Mouse (Mus musculus) intestine, postnatal 0 days (tissue): Measurements from ENCODE around the gene Daxx. TPM values are rescaled to one million over a fixed set of nuclear protein-coding genes. Genes with fewer than 3 reads are reported as not detected.
A peak's percentile ranks its signal among the peaks of the same experiment; 100 is the strongest.
"Not testable (repeated sequence)": the region's sequence is repeated elsewhere in the genome, so short reads cannot be mapped to it uniquely, and the experiment has no call there.

ENCODE experiments used
- ATAC-seq: fragments of 200-750 bp; cut with Nextera tagmentation; 2 replicates; pipeline ENCODE4 v1.8.0; 2017; ENCODE audit warnings: mild to moderate bottlenecking, moderate TSS enrichment, moderate library complexity
- H3K27ac ChIP-seq: fragments of 300-500 bp; sonication (generic); 2 replicates; pipeline ENCODE4 v1.5.1; 2014; ENCODE audit warnings: mild to moderate bottlenecking, low read depth, low read length, moderate library complexity
- H3K27me3 ChIP-seq: fragments of 300-500 bp; sonication (generic); replicated peaks from 2 replicates; pipeline ENCODE4 v1.6.1; 2014; ENCODE audit warnings: low read length, mixed read lengths; ENCODE audit not compliant: control insufficient read depth, insufficient read depth
- H3K36me3 ChIP-seq: fragments of 300-500 bp; sonication (generic); 2 replicates; pipeline ENCODE4 v1.6.1; 2014; ENCODE audit warnings: mild to moderate bottlenecking, moderate library complexity; ENCODE audit not compliant: control insufficient read depth, insufficient read depth
- H3K4me1 ChIP-seq: fragments of 300-500 bp; sonication (generic); replicated peaks from 2 replicates; pipeline ENCODE4 v1.6.1; 2014; ENCODE audit warnings: antibody characterized with exemption, low read length, mixed read lengths; ENCODE audit not compliant: control insufficient read depth, insufficient read depth
- H3K4me2 ChIP-seq: fragments of 300-500 bp; sonication (generic); replicated peaks from 2 replicates; pipeline ENCODE4 v1.6.1; 2014; ENCODE audit warnings: low read depth, mild to moderate bottlenecking, moderate library complexity
- H3K4me3 ChIP-seq: fragments of 300-500 bp; sonication (generic); 2 replicates; pipeline ENCODE4 v1.5.1; 2014; ENCODE audit warnings: low read depth, low read length
- H3K9ac ChIP-seq: fragments of 300-500 bp; sonication (generic); 2 replicates; pipeline ENCODE4 v1.6.1; 2014; ENCODE audit warnings: mild to moderate bottlenecking, low read depth, low read length
- H3K9me3 ChIP-seq: fragments of 300-500 bp; sonication (generic); 2 replicates; pipeline ENCODE4 v1.6.1; 2016; ENCODE audit warnings: mixed run types; ENCODE audit not compliant: control insufficient read depth
- CTCF ChIP-seq: sonication (generic); IDR thresholded peaks from 2 replicates; pipeline ENCODE4 v1.5.1; 2016; ENCODE audit warnings: low read depth, mild to moderate bottlenecking, control low read depth, antibody characterized with exemption, moderate library complexity
- WGBS: fragments of 180-500 bp; shearing (Covaris S2); extraction: QIAGEN DNeasy Blood & Tissue Kit; methylation state at CpG from one replicate; pipeline ENCODE4 v1.1.7; 2014; 5-methylcytosine and 5-hydroxymethylcytosine counted together
- polyA plus RNA-seq: library from polyadenylated mRNA; unstranded; fragments of >200 nt; fragmentation: Nextera tagmentation; extraction: Ambion mirVana; gene quantifications from 2 replicates; pipeline ENCODE4 v1.2.1, GENCODE M21; 2015

Daxx gene
- polyA plus RNA-seq, 1 experiment from 2014 or later, result 20.6 TPM

DNA sequence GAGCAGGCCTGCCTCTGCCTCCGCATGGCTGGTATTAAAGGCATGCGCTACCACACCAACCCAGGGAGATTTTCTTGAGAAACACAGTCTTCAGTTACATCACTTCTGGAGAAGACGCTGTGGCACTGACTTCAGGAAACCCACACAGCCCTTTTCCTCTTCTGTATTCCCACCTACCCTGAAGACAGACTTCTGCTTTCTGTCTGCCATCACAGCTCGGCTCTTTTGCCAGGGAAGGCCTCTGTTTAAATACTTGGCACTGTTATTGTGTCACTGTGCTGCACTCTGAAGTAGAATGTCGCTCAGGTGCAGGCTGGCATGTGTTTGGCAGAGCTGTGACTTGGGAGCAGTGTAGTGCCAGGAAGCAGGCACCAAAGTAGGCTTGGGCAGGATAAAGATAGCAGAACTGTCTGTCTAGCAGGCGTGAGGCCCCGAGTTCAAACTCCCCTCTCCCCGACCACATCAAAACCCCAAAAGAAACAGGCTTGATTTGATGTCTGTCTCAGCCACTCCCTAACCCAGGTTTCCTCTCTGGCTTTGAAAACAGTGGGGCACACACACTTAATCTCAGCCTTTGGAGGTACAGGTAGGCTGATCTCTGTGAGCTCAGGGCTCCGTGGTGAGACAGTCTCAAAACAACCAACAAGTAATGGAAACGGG is 38.3 kb downstream of the Daxx start:
- Histone ChIP-seq H3K9ac (no peak overlapping the region), H3K36me3 (peaks cover 37% of the 10 kb centered on the region)
- WGBS, result 80% methylated on average over 10 of the region's 10 CpGs

DNA sequence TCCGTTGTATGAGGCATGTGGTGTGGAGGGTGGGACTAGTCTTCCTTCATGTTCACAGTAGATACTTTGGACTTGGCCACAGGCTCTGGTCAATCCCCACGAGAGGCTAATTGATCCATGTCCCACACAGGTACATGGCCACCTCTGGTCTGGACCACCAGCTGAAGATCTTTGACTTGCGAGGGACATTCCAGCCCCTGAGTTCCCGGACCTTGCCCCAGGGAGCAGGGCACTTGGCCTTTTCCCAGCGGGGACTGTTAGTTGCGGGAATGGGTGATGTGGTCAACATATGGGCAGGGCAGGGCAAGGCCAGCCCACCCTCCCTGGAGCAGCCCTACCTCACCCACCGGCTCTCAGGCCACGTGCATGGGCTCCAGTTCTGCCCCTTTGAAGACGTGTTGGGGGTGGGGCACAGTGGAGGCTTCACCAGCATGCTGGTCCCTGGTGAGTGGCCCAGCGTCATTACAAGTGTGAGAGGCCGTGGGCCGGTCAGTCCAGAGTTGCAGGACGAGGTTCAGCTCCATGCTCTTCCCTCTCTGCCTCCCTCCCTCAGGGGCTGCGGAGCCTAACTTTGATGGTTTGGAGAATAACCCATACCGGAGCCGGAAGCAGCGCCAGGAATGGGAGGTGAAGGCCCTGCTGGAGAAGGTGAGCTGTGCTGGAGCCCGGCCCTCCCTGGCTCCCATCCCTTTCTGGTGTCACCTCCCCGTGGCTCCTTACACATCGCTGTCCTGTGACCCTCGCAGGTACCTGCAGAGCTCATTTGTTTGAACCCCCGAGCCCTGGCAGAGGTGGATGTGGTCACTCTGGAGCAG is 39.1 kb downstream of the Daxx start:
- Histone ChIP-seq H3K4me2 (peak overlapping the region; percentile 95), H3K27me3 (no peaks in the 10 kb centered on the region), H3K9me3 (no peaks in the 10 kb centered on the region), H3K4me1 (no peaks in the 10 kb centered on the region; the same call in 1 of the 2 replicates), H3K27ac (no peak overlapping the region), H3K9ac (no peak overlapping the region), H3K36me3 (peaks cover 38% of the 10 kb centered on the region), H3K4me3 (no peak overlapping the region)
- TF ChIP-seq CTCF, result no peak
- 75% methylated on average over 22 of the region's 22 CpGs for WGBS
- ATAC-seq, result no peak

More for the DNA sequence above, 38.3 kb downstream of the Daxx start:
- Histone ChIP-seq H3K9me3 (no peaks in the 10 kb centered on the region), H3K27me3 (no peaks in the 10 kb centered on the region), H3K4me2 (no peak overlapping the region), H3K4me1 (no peaks in the 10 kb centered on the region; the same call in 1 of the 2 replicates), H3K4me3 (no peak overlapping the region), H3K27ac (no peak overlapping the region)
- no peak for TF ChIP-seq CTCF
- no peak for ATAC-seq

DNA sequence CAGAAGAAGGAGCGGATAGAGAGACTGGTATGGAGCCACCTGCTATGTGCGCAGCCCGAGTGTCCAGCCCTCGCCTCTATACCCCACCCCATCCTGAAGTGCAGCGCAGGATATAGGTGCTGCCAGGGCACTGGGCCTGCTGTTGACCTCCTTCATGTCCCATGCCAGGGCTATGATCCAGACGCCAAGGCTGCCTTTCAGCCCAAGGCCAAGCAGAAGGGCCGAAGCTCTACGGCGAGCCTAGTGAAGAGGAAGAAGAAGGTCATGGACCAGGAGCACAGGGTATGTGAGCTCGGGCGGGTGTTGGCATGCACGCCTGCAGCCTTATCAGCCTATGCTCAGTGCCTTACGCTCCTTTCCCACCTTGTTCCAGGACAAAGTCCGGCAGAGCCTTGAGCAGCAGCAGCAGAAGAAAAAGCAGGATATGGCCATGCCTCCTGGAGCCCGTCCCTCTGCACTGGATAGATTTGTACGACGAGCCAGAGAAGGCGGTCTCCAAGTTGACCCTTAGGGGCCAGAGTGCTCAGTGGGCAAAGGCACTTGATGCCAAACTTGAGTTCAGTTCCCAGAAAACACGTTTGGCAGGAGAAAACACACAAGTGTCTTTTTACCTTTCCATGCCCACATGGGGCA is 39.8 kb downstream of the Daxx start:
- Histone ChIP-seq H3K9ac (no peak overlapping the region), H3K27me3 (no peaks in the 10 kb centered on the region), H3K4me3 (0 out of 2 replicates have a peak overlapping the region, but pooled peaks have one; percentile 51), H3K4me1 (no peaks in the 10 kb centered on the region; the same call in 1 of the 2 replicates), H3K9me3 (no peaks in the 10 kb centered on the region), H3K36me3 (peaks cover 33% of the 10 kb centered on the region), H3K4me2 (peak overlapping the region; percentile 95), H3K27ac (peak overlapping the region; percentile 80)
- TF ChIP-seq CTCF, result 0 out of 2 replicates have a peak, but pooled peaks have one; percentile 2
- ATAC-seq, result peak; percentile 72
- 40% methylated on average over 19 of the region's 19 CpGs for WGBS

DNA sequence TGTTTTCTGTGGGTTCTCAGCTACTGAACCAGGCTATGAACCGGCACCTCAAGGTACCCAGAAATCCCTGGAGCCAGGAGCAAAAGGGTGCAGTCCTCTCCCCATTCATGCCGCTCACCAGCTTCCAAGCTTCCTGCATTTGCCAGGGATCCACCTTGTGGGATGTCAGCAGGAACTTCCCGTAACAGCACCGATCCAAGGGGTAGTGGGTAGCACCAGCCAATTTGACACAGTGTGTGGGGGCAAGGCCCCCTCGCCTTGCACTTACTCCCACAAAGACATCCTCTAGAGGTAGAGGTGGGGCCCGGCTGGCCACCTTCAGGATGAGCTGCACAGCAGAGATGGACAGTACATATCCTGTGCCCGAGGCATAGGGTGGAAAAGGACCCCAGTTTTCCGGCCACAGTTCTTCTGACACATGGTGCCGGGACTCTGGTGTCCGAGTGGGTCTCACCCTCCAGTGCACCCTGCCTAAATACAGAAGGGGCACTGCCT is 41.0 kb downstream of the Daxx start:
- Histone ChIP-seq H3K27ac (peak overlapping the region; percentile 80), H3K4me2 (peak overlapping the region; percentile 95), H3K9me3 (no peaks in the 10 kb centered on the region), H3K27me3 (no peaks in the 10 kb centered on the region), H3K4me1 (peaks cover 4% of the 10 kb centered on the region; the same call in 1 of the 2 replicates), H3K4me3 (peak overlapping the region; percentile 51), H3K36me3 (peaks cover 28% of the 10 kb centered on the region), H3K9ac (peak overlapping the region; percentile 59; the same call in 1 of the 2 replicates)
- WGBS, result 75% methylated on average over 10 of the region's 10 CpGs
- no peak for TF ChIP-seq CTCF
- ATAC-seq, result no peak

DNA sequence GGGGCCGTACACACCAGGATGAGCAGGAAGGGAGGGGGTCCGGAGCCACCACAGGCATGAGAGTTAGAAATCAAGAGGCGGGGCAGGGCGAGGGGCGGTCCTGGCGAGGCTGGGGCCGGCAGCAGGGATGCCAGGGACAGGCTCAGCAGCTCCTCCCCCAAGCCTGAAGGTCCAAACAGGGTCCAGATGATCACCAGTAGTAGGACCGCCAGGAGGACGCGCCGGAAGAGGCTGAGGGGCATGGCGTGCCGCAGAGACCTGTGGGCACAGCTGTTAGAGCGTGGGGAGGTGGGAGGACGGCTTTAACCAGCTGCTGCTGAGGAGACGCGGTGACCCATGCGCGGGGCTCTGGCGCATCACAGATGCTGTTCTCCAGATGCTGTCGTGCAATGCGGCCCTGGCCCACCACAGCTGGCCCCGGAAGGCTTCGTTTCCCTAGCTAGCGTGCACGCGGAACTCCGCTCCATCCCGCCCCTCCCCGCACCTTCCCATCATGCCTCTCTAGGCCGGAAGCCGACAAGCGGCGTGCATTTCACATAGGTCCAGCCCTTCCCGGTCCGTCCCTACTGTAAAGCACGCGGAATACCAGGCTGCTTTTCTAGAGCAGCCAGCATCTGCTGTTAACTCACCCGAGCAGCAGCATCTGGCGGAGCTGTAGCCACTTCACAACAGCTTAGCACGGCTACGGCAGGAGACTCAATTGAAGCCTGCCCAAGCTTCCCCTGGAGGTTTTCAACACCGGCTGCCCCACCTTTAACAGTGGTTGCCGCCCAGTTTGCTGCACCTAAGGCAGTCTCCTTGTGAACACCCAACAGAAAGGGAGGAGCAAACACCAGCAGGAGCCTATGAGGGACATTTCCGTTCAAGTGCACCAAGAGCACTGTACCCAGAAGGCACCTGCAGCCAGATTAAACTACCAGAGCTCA is 42.1 kb downstream of the Daxx start, which contains the start of gene B3galt4:
B3galt4 (minus strand) TSS at position 468 of the 926 bp plus-strand sequence.
- Histone ChIP-seq H3K9me3 (no peaks in the 10 kb centered on the region), H3K36me3 (peaks cover 23% of the 10 kb centered on the region), H3K4me3 (peak within 1 kb of the TSS; percentile 51), H3K27ac (peak within 1 kb of the TSS; percentile 80), H3K4me2 (peak within 1 kb of the TSS; percentile 95), H3K9ac (peak within 1 kb of the TSS; percentile 59), H3K27me3 (no peaks in the 10 kb centered on the region), H3K4me1 (peaks cover 5% of the 10 kb centered on the region; the same call in 1 of the 2 replicates)
- 0 out of 2 replicates have a peak, but pooled peaks have one; percentile 20 for TF ChIP-seq CTCF
- peak; percentile 63 for ATAC-seq
- WGBS, result 1% methylated on average over 45 of the region's 45 CpGs

DNA sequence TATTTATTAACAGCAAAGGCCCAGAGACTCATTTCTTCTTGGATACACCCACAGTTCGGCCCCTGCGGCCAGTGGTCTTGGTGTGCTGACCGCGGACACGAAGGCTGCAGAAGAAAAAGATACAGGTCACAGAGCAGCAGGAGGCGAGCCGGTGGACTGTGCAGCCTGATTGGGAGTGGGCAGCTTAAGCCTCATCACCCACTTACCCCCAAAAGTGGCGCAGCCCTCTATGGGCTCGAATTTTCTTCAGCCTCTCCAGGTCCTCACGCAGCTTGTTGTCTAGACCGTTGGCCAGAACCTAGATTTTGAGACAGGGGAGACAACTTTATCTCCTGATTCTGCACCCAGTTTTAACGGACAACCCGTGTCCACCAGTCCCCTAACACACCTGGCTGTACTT is 42.8 kb downstream of the Daxx start:
- peak overlapping the region; percentile 51; the same call in 1 of the 2 replicates for H3K4me3 ChIP-seq
- H3K4me2 ChIP-seq, result peak overlapping the region; percentile 95
- ATAC-seq, H3K27me3 ChIP-seq, H3K4me1 ChIP-seq, H3K9ac ChIP-seq, H3K9me3 ChIP-seq: not testable (repeated sequence)
- WGBS, result 70% methylated on average over 13 of the region's 13 CpGs
- peak overlapping the region; percentile 5; the same call in 1 of the 2 replicates for H3K27ac ChIP-seq
- H3K36me3 ChIP-seq, result peaks cover 20% of the 10 kb centered on the region
